Mouse (Mus musculus) urinary bladder, postnatal 25 days (tissue): ENCODE measurements around the gene Gm17067.
"Not testable (repeated sequence)": the region's sequence is repeated elsewhere in the genome, so short reads cannot be mapped to it uniquely, and the experiment has no call there.

Experiments
- DNase-seq: peaks from one replicate; pipeline ENCODE4 v3.0.0; 2022; ENCODE audit warnings: low spot score

Gm17067 gene

DNA sequence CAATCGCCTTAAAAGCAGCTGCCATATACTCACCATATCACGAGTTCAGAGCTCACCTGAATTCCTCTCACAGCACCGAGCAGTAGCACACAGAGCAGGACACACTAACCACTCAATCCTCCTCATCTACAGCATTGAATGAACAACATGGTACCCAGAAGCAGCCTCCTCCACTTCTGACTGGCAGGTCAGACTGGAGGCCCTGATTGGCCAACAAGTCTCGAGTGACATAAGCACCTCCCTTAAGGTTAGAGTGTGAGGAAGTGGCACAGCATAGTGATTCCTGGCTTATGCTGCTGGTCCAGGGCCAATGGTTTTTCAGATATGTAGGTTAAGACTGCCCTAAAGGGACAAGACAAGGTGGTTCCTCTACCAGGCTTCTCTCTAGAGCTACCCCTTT, at the start of gene Gm17067:
TSS of gene Gm17067 (minus strand) at position 101 of the 400 bp plus-strand sequence.
- not testable (repeated sequence) for DNase-seq

DNA sequence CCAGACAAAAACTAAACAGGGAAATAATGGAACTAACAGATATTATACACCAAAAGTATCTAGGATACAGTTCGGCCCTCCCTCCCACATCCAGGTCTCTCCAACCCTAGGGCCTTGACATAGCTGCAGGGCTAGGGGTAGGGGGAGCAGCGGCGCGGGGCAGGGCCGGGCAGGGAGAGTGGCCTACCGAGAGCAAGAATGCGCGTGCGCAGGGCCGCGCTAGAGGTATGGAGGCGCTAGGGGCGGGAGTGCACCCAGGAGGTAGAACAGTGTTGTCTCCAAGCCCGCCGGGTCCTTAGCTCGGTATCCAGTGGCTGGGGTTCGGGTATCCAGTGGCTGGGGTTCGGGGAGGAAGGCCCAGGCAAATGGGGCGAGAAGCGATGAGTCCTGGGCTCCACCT, 23.0 kb upstream of the Gm17067 start:
- DNase-seq: no peak

DNA sequence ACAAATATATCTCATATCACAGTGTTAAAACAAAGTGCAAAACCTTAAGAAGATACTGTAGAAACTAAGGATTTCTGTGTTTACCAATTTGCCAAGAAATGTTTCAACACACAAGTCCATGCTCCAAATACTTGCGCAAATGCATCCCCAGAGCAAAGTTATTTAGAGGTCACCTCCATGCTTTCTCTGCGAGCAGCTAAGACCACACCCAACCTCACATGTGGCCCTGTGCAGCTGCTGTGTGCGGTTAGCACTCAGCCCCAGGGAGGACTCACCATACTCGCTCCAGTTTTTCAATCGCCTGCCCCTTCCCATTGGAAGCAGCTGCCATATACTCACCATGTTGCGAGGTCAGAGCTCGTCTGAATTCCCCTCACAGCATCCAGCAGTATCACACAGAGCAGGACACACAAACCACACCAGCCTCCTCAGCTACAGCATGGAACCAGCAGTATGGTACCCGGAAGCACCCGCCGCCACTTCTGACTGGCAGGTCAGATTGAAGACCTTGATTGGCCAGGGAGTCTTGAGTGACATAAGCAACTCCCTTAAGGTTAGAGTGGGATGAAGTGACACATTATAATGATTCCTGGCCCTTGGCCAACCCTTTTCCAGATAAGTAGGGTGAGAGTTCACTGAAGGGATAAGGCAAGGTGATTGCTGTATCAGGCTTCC, 11.9 kb upstream of the Gm17067 start:
- no peak for DNase-seq

DNA sequence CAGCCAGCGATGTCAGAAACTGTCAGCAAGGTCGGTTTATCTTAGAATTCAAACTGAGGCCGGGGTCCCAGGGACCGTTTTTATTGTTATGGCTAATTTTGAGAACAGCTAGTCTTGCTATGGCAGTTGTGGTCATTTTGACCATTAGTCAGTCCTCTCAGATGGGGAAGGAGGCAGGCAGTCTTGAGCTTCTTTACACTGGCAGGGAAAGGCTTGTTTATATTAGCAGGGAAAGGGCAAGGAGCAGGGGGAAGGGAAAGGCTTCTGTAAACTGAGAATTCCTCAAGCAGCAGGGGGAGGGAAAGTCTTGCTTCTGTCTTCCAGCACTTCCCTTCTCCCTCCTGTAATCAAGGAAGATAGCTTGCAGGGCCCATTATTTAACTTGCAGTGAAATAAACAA, 33.6 kb downstream of the Gm17067 start:
- peak; percentile 4 for DNase-seq

DNA sequence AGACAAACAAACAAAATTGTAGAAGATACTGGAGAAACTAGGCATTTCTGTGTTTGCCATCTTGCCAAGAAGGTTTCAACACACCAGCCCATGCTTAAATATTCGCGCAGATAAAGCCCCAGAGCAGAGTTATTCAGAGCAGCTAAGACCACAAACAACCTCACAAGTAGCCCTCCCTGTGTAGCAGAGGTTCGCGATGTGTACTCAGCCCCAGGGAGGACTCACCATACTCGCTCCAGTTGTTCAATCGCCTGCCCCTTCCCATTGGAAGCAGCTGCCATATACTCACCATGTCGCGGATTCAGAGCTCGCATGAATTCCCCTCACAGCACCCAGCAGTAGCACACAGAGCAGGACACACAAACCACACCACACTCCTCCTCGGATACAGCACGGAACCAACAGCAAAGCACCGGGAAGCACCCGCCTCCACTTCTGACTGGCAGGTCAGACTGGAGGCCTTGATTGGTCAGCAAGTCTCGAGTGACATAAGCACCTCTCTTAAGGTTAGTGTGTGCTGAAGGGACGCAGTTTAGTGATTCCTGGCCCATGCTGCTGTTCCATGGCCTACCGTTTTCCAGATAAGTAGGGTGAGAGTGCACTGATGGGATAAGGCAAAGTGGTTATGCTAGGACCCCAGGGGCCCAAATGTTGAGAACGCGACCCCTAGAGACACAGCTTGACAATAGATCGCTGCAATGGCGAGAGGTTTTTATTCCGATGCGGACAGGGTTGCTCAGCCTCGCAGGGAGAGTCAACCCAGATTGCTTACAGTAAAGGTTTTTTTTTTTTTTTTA, 34.3 kb downstream of the Gm17067 start, which contains the start of gene Zfp975:
TSS of gene Zfp975 (minus strand) at position 381 of the 797 bp plus-strand sequence.
- peak; percentile 62 for DNase-seq

DNA sequence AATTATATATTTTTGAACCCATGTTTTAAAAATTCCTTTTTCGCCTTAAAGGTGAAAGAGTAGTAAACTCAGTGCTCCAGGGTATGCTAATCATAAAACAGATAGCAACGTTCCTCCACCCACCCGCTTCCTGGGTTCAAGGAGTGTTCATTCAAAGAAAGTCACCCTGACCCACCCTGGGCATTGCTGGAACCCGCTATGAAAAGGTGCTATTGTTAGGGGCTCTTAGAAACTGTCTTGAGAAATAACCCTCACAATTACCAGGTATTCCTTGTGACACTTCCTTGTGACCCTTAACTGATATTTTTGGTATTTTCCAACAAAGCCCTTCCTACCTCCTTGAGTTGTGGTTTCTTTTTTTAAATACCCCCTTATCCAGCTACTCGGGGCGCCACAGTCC, 46.7 kb downstream of the Gm17067 start:
- not testable (repeated sequence) for DNase-seq

DNA sequence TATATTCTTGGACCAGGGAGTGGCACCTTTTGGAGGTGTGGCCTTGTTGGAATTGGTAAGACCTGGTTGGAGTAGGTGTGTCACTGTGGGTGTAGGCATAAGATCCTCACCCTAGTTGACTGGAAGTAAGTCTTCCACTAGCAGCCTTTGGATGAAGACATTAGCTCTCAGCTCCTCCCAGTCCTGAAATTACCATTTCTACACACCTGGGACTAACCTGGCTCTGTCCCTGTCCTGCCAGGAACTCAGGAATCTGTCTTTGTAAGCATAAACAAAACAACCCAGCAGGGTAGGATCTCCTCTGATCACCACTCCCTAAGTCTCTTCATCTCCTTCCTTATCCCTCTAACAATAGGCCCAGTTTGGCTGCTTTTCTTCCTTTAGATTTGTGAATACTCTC, 47.2 kb downstream of the Gm17067 start:
- DNase-seq: not testable (repeated sequence)

DNA sequence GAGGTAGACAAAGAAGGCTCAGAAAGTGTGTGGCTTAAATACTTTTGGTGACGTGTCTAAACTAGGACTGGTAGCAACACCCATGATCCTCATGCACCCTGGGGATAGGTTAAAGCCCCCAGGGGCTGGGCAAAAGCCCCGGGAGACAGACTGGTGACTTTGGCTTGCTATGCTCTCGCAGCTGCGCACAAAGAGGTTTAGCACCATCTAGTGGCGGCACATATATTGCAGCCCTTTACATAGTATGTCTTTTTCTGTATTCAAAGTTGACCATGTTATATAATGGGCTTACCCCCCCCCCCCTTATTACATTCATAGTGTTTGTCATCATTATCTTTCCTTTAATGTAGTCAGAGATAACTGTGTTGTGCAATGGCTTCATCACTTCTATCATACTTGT, 66.7 kb downstream of the Gm17067 start:
- DNase-seq: not testable (repeated sequence)
